In the genomic region with DNA sequence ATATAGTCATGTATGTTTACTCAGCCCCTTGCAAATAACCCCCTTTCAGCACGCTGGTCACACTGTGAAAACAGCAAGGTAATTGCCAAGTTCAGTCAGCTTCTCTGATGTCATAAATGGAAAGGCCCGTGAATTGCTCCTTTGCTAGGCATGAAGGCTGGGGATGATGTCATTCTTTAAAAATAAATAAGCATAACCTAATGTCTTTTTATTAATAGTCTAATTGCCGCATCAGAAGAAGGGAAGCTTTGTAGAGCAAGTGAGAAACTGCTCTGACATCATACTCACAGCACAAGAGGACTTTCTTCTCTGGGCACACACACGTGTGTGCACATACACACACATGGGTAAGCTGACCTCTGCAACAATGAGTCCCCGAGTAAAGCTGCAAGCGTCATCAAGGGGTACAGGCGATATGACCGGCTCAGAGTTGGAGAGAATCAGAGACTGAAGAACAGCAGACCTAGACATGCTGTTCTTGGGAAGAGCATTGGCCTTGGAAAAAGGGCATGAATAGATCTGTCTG, we compare ENCODE assay signal across 19 mouse cellular contexts.
"Had no signal": no experiment of that assay in that cellular context is flagged by ENCODE, and none has a peak within 500 bp of the region (broad histone marks: within the 10 kb centered on the region; RNA-seq: fewer than 3 reads in every experiment).

No protein-coding gene starts in this region.

- ATAC-seq: midbrain, embryonic 16.5 days had no signal

- H3K36me3 ChIP-seq: midbrain, embryonic 10.5 days; midbrain, embryonic 12.5 days; neural tube, embryonic 13.5 days; neural tube, embryonic 15.5 days had no signal

- H3K9me3 ChIP-seq: midbrain, embryonic 10.5 days; midbrain, embryonic 12.5 days; neural tube, embryonic 13.5 days; neural tube, embryonic 15.5 days had no signal

- H3K4me3 ChIP-seq: midbrain, embryonic 10.5 days; midbrain, embryonic 12.5 days; myocyte; neural tube, embryonic 13.5 days; neural tube, embryonic 15.5 days had no signal

- H3K27me3 ChIP-seq: midbrain, embryonic 12.5 days; neural tube, embryonic 13.5 days; neural tube, embryonic 15.5 days had no signal

- H3K27ac ChIP-seq: midbrain, embryonic 10.5 days; midbrain, embryonic 12.5 days; neural tube, embryonic 13.5 days; neural tube, embryonic 15.5 days had no signal

- H3K9ac ChIP-seq: lung, embryonic 14.5 days; midbrain, embryonic 12.5 days; neural tube, embryonic 13.5 days; neural tube, embryonic 15.5 days had no signal

- H3K4me2 ChIP-seq: lung, embryonic 14.5 days; midbrain, embryonic 12.5 days; neural tube, embryonic 13.5 days; neural tube, embryonic 15.5 days had no signal

- H3K4me1 ChIP-seq: midbrain, embryonic 10.5 days; midbrain, embryonic 12.5 days; neural tube, embryonic 13.5 days; neural tube, embryonic 15.5 days had no signal

- DNase-seq: lung, adult 18-20 months; lung, embryonic 14.5 days; lung, postnatal 10 days; lung, postnatal 4 days; midbrain, embryonic 14.5 days; retina, postnatal 1 day; right cerebral cortex, adult 18-20 months; right cerebral cortex, postnatal 25 days; right cerebral cortex, postnatal 4 days; spleen, adult 18-20 months; thymus, adult 18-20 months; thymus, postnatal 14 days; thymus, postnatal 36 days had no signal
